Mouse (Mus musculus) lung, embryonic 16.5 days (tissue): ENCODE data around the gene Cd200. TPM values are rescaled to one million over a fixed set of nuclear protein-coding genes. Genes with fewer than 3 reads are reported as not detected.

Source experiments
- ATAC-seq: fragments of 200-750 bp; cut with Nextera tagmentation; 2 replicates; pipeline ENCODE4 v1.8.0; 2017; ENCODE audit warnings: low read depth, mild to moderate bottlenecking, moderate library complexity
- H3K27ac ChIP-seq: fragments of 300-500 bp; sonication (generic); 2 replicates; pipeline ENCODE4 v1.5.1; 2014; ENCODE audit warnings: mild to moderate bottlenecking, control low read depth, low read length
- H3K27me3 ChIP-seq: fragments of 300-500 bp; sonication (generic); 2 replicates; pipeline ENCODE4 v1.6.1; 2014; ENCODE audit warnings: low read depth, low read length, mixed read lengths; ENCODE audit not compliant: control insufficient read depth, insufficient read depth
- H3K36me3 ChIP-seq: fragments of 300-500 bp; sonication (generic); 2 replicates; pipeline ENCODE4 v1.6.1; 2014; ENCODE audit warnings: low read length; ENCODE audit not compliant: control insufficient read depth, insufficient read depth
- H3K4me1 ChIP-seq: fragments of 300-500 bp; sonication (generic); replicated peaks from 2 replicates; pipeline ENCODE4 v1.6.1; 2014; ENCODE audit warnings: low read length, mixed read lengths; ENCODE audit not compliant: control insufficient read depth, insufficient read depth
- H3K4me2 ChIP-seq: fragments of 300-500 bp; sonication (generic); 2 replicates; pipeline ENCODE4 v1.6.1; 2014; ENCODE audit warnings: low read depth, low read length, control low read depth
- H3K4me3 ChIP-seq: fragments of 300-500 bp; sonication (generic); 2 replicates; pipeline ENCODE4 v1.5.1; 2014; ENCODE audit warnings: mild to moderate bottlenecking, low read length, control low read depth
- H3K9ac ChIP-seq: fragments of 300-500 bp; sonication (generic); 2 replicates; pipeline ENCODE4 v1.6.1; 2014; ENCODE audit warnings: low read length, control low read depth
- H3K9me3 ChIP-seq: fragments of 300-500 bp; sonication (generic); 2 replicates; pipeline ENCODE4 v1.6.1; 2016; ENCODE audit warnings: low read length; ENCODE audit not compliant: control insufficient read depth
- WGBS: fragments of 180-500 bp; shearing (Covaris S2); extraction: QIAGEN DNeasy Blood & Tissue Kit; methylation state at CpG from one replicate; pipeline ENCODE4 v1.1.7; 2014; 5-methylcytosine and 5-hydroxymethylcytosine counted together
- polyA plus RNA-seq: library from polyadenylated mRNA; unstranded; fragments of >200 nt; fragmentation: Nextera tagmentation; extraction: Ambion mirVana; gene quantifications from 2 replicates; pipeline ENCODE4 v1.2.1, GENCODE M21; 2015

The Cd200 gene
- polyA plus RNA-seq, 1 experiment from 2014 or later = 82.9 TPM

- H3K27ac ChIP-seq = no peak overlapping the region
- H3K36me3 ChIP-seq = no peaks in the 10 kb centered on the region
- H3K9ac ChIP-seq = no peak overlapping the region
- H3K27me3 ChIP-seq = no peaks in the 10 kb centered on the region
- peaks cover 13% of the 10 kb centered on the region for H3K4me1 ChIP-seq
- H3K4me2 ChIP-seq = no peak overlapping the region
- ATAC-seq = no peak
- H3K4me3 ChIP-seq = no peak overlapping the region
- 65% methylated on average over 2 of the region's 2 CpGs for WGBS
- H3K9me3 ChIP-seq = no peaks in the 10 kb centered on the region
These were observed 5.9 kb downstream of the Cd200 start for GRCm38 (mm10) chr16:45402951-45403350.

- no peaks in the 10 kb centered on the region for H3K36me3 ChIP-seq
- H3K9ac ChIP-seq = no peak overlapping the region
- H3K27ac ChIP-seq = no peak overlapping the region
- WGBS = 69% methylated on average over 1 of the region's 1 CpGs
- H3K4me1 ChIP-seq = peaks cover 13% of the 10 kb centered on the region
- no peaks in the 10 kb centered on the region for H3K9me3 ChIP-seq
- ATAC-seq = peak; percentile 48; the same call in 1 of the 2 replicates
- H3K27me3 ChIP-seq = no peaks in the 10 kb centered on the region
- no peak overlapping the region for H3K4me3 ChIP-seq
- no peak overlapping the region for H3K4me2 ChIP-seq
These were observed 6.8 kb downstream of the Cd200 start for GRCm38 (mm10) chr16:45402036-45402435.

GRCm38 (mm10) chr16:45399947-45400555, 8.8 kb downstream of the Cd200 start:
- H3K9me3 ChIP-seq = no peaks in the 10 kb centered on the region
- peak overlapping the region; percentile 73 for H3K27ac ChIP-seq
- no peak overlapping the region for H3K4me3 ChIP-seq
- H3K4me2 ChIP-seq = no peak overlapping the region
- H3K9ac ChIP-seq = 0 out of 2 replicates have a peak overlapping the region, but pooled peaks have one; percentile 15
- H3K4me1 ChIP-seq = peaks cover 13% of the 10 kb centered on the region
- no peaks in the 10 kb centered on the region for H3K27me3 ChIP-seq
- 42% methylated on average over 9 of the region's 9 CpGs for WGBS
- H3K36me3 ChIP-seq = no peaks in the 10 kb centered on the region
- peak; percentile 79 for ATAC-seq

DNA sequence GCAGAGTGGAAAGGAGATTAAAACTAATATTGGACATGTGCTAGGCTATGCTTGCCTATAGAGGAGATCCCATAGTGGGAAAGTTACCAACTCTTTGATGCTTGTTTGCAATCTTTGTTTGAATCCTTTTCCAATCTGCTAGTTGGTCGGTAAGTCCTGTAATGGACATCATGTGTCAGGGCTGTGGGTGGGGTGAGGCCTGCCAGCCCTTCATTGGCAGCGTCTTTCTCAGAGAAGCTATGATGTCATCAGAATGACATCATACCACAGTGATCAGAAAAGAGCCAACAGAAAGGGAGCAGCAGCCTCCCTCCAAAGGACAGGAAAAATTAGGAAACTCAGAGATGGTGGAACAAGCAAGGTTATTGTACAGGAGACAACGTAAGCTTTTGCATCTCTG, 9.4 kb downstream of the Cd200 start:
- ATAC-seq = no peak
- Histone ChIP-seq H3K36me3 (no peaks in the 10 kb centered on the region), H3K4me2 (no peak overlapping the region), H3K9ac (no peak overlapping the region), H3K27ac (no peak overlapping the region), H3K4me3 (no peak overlapping the region), H3K9me3 (no peaks in the 10 kb centered on the region), H3K27me3 (no peaks in the 10 kb centered on the region), H3K4me1 (peaks cover 13% of the 10 kb centered on the region)
- 64% methylated on average over 3 of the region's 3 CpGs for WGBS

DNA sequence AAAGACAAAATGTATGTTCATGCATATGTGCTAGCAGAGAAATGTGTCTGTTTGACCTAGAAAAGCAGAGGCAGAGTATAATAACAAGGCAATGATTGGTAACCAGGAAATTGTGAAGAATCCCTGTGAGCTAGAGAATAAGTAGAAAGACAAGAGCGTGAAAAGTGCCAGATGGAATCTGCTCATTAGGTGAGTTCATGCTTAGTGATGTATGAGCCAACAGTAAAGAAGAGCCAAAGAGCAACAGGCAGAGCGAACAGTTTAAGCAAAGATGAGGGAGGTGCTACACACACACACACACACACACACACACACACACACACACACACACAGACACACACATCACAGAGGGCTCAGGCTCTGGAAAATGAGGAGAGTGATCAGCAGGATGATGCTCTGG, 11.4 kb downstream of the Cd200 start:
- Histone ChIP-seq H3K4me2 (no peak overlapping the region), H3K27ac (no peak overlapping the region), H3K27me3 (no peaks in the 10 kb centered on the region), H3K4me3 (no peak overlapping the region), H3K36me3 (no peaks in the 10 kb centered on the region), H3K9ac (no peak overlapping the region), H3K9me3 (no peaks in the 10 kb centered on the region), H3K4me1 (peaks cover 13% of the 10 kb centered on the region)
- 86% methylated on average over 2 of the region's 2 CpGs for WGBS
- no peak for ATAC-seq

DNA sequence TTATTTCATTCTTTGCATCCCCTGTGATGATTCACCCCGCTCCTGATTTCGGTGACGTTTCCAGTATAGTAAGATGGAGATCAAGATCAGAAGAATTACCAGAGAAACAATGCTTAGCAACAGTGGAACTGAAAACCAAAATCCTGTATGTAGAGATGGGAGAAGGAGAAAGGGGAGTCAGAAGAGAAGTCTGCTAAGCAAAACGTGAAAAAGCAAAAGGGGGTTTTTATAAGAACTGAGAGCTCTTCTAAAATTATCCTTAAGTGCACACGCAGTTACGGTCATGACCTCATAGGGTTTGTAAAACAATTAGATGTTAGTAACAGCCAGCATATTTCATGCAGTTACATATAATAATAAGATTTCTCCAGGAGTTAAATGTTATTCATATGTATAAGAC, 16.6 kb downstream of the Cd200 start:
- H3K4me3 ChIP-seq = no peak overlapping the region
- no peaks in the 10 kb centered on the region for H3K27me3 ChIP-seq
- no peak overlapping the region for H3K4me2 ChIP-seq
- ATAC-seq = no peak
- no peaks in the 10 kb centered on the region for H3K36me3 ChIP-seq
- H3K9me3 ChIP-seq = no peaks in the 10 kb centered on the region
- no peak overlapping the region for H3K27ac ChIP-seq
- WGBS = 89% methylated on average over 6 of the region's 6 CpGs
- H3K4me1 ChIP-seq = 0 out of 2 replicates have a peak, but pooled peaks cover 2% of the 10 kb centered on the region
- H3K9ac ChIP-seq = no peak overlapping the region

GRCm38 (mm10) chr16:45391680-45392079, 17.2 kb downstream of the Cd200 start:
- Histone ChIP-seq H3K4me2 (no peak overlapping the region), H3K4me1 (0 out of 2 replicates have a peak, but pooled peaks cover 2% of the 10 kb centered on the region), H3K36me3 (no peaks in the 10 kb centered on the region), H3K27ac (no peak overlapping the region), H3K9ac (no peak overlapping the region), H3K9me3 (no peaks in the 10 kb centered on the region), H3K27me3 (no peaks in the 10 kb centered on the region), H3K4me3 (no peak overlapping the region)
- ATAC-seq = no peak
- WGBS = 89% methylated on average over 3 of the region's 3 CpGs

DNA sequence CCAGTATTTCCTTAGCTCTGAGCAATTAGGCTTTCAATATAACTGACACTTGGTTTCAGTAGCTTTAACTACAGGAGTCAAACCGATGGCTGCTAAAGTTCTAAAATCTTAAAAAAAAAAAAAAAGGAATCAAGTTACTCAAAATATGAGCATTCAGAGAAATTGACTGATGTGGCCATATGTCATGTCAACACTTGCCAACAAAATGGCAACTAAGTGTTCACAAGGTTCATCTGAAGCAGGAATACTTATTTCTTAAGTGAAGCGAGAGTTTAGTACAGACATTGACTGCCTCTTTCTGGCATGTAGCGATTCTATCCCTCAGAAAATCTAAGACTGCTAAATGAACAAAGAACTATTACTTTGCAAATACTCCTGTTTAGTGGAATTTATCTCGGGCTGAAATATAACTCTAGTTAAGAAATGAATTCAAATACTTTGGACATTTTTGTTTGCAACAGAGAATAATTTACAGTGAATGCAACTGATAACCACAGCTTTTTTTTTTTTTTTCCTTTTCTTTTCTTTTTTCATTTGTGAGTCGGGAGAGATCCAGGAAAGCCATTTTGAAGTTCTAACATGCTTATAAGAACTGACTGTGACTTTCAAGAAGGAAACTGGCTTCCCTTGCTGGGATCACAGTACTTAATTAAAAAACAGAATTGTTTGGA, 18.4 kb downstream of the Cd200 start:
- no peaks in the 10 kb centered on the region for H3K27me3 ChIP-seq
- ATAC-seq = no peak
- 54% methylated on average over 5 of the region's 5 CpGs for WGBS
- no peak overlapping the region for H3K4me3 ChIP-seq
- no peaks in the 10 kb centered on the region for H3K9me3 ChIP-seq
- H3K4me1 ChIP-seq = 0 out of 2 replicates have a peak, but pooled peaks cover 2% of the 10 kb centered on the region
- no peak overlapping the region for H3K27ac ChIP-seq
- no peaks in the 10 kb centered on the region for H3K36me3 ChIP-seq
- no peak overlapping the region for H3K9ac ChIP-seq
- H3K4me2 ChIP-seq = no peak overlapping the region

- H3K4me3 ChIP-seq = no peak overlapping the region
- WGBS = 66% methylated on average over 2 of the region's 2 CpGs
These were observed 19.0 kb downstream of the Cd200 start for GRCm38 (mm10) chr16:45389833-45390232.

More at GRCm38 (mm10) chr16:45389833-45390232, 19.0 kb downstream of the Cd200 start:
- H3K4me1 ChIP-seq = 0 out of 2 replicates have a peak, but pooled peaks cover 2% of the 10 kb centered on the region
- H3K9me3 ChIP-seq = no peaks in the 10 kb centered on the region
- no peak for ATAC-seq
- H3K27ac ChIP-seq = no peak overlapping the region
- no peaks in the 10 kb centered on the region for H3K27me3 ChIP-seq
- no peaks in the 10 kb centered on the region for H3K36me3 ChIP-seq
- H3K4me2 ChIP-seq = no peak overlapping the region
- no peak overlapping the region for H3K9ac ChIP-seq
